Mouse (Mus musculus) monocyte, adult 59 days (primary cell): Measurements from ENCODE around the gene Cldn3. TPM values are rescaled to one million over a fixed set of nuclear protein-coding genes. Genes with fewer than 3 reads are reported as not detected.

ENCODE experiments used
- total RNA-seq, 2 experiments: library from RNA; stranded (reverse); gene quantifications; one replicate each; pipeline ENCODE4 v1.2.4; 2023

Cldn3 gene
- not detected for total RNA-seq

DNA sequence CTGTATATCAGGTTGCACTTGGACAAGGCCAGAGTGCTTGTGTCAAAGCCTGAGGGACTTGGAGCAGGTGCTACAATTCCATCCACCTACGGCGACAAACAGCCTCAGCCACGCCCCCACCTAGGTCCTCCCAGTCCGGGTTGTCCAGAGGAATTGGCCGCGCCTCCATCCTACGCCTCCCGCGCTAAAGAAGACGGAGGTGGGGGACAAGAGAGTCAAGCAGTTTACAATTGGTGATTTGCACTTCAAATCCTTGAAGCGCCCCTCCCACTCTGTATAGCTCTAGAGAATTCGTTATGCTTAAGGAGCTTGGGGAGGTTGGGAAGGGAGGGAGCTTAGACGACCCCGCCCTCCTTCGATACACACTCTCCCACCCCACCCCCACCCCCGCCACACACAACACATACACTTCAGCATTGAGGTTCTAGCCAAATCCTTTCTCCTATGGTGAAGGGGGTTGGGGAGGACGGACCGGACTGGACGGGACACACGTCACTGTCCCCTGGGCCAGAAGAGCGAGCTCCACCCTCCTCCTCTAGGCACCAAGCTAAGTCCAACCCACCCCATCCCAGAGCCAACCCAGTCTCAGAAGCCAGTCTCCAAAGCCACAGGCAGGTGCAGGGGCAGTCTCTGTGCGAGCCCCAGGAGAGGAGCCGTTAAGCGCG is at the start of gene Cldn3:
Cldn3 (plus strand) TSS at position 582 of the 665 bp plus-strand sequence.

GRCm38 (mm10) chr5:134946857-134947255 is 39.2 kb upstream of the Cldn3 start, which contains the start of gene Cldn4:
Cldn4 (minus strand) TSS chr5:134946934.

GRCm38 (mm10) chr5:135008671-135009589 is 22.9 kb downstream of the Cldn3 start, which contains the start of gene Abhd11:
Abhd11 (plus strand) TSS chr5:135009152.

DNA sequence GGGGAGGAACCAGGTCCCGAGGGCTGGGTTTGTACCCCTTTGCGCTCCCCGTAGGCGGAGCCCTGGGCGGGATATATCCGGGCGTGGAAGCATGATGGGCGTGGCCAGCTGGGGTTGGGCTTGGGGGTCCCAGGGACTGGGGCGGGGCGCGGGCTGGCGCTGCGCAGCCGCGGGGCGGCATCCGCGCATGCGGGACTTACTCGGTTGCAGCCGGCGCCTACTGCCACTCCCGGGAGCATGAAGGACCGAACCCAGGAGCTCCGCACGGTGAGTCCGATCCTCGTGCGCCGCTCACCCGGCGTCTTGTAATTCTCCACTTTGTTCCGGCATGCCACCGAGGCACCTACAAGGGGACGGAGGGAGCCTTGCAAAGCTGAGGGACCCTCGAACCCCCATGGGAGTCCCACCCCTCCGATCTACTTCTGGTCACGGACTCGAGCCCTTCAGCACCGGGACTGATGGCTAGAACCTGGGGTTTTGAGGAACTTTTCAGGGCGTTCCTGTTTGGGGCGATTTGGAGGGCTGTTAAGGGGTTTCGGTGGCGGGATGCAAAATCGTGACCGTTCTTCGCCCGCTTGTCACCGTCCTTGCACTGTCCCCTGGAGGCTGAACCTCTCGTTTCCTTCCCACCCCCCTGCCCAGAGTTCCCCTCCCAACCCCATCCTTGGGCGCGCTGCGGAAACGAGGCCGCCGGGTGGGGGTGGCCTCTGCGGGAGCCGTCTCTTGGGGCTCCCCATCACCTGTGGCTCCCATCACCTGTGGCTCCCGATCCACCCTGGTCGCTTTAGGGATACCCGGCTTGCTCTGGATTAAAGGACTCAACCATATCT is 37.5 kb downstream of the Cldn3 start, which contains the start of gene Stx1a:
Stx1a (plus strand) TSS at position 139 of the 830 bp plus-strand sequence.

Other genes with a start within 250 kb of the Cldn3 start
- gene Eln, start 238.9 kb upstream of the Cldn3 start, total RNA-seq: under 1 TPM in 1 of 2 experiments, not detected in 1; 0.37 TPM
- gene Tmem270, start 79.5 kb upstream of the Cldn3 start, total RNA-seq: not detected
- not detected for gene Cldn13, start 70.7 kb upstream of the Cldn3 start, total RNA-seq
- gene Mettl27, start 53.8 kb upstream of the Cldn3 start, total RNA-seq: 1 to 10 TPM; 1.5 to 2.3 TPM
- gene Cldn4, start 39.3 kb upstream of the Cldn3 start, total RNA-seq: not detected
- gene Abhd11, start 22.9 kb downstream of the Cldn3 start, total RNA-seq: 10 to 100 TPM; 27.6 to 33.2 TPM
- 1 to 10 TPM in 1 of 2 experiments, under 1 TPM in 1; 0.37 to 1.1 TPM for gene Stx1a, start 37.3 kb downstream of the Cldn3 start, total RNA-seq
- gene Dnajc30, start 78.0 kb downstream of the Cldn3 start, total RNA-seq: 10 to 100 TPM; 16.2 to 16.9 TPM
- gene Bud23, start 78.7 kb downstream of the Cldn3 start, total RNA-seq: 10 to 100 TPM; 46.4 to 61.6 TPM
- gene Vps37d, start 92.1 kb downstream of the Cldn3 start, total RNA-seq: not detected
- 1 to 10 TPM; 2.8 to 3.2 TPM for gene Mlxipl, start 103.7 kb downstream of the Cldn3 start, total RNA-seq
- 10 to 100 TPM; 11.8 to 13.0 TPM for gene Tbl2, start 163.4 kb downstream of the Cldn3 start, total RNA-seq
- 10 to 100 TPM; 40.0 to 44.2 TPM for gene Bcl7b, start 182.1 kb downstream of the Cldn3 start, total RNA-seq
- gene Baz1b, start 201.1 kb downstream of the Cldn3 start, total RNA-seq: 10 to 100 TPM; 65.9 to 76.2 TPM